Mouse (Mus musculus) hematopoietic stem cell, adult 5-6 weeks (primary cell): Measurements from ENCODE around the gene Adamts7. TPM values are rescaled to one million over a fixed set of nuclear protein-coding genes. Genes with fewer than 3 reads are reported as not detected.

ENCODE experiments used
- ATAC-seq, 2 experiments: fragments of 125-278 bp in 1 of 2; replicated peaks in 1 of 2; 2 replicates each; pipeline ENCODE4 v1.8.0; 2016 to 2017; ENCODE audit warnings: inconsistent platforms in 2 of 2, mild to moderate bottlenecking in 2 of 2, moderate number of reproducible peaks in 2 of 2, low read depth in 1 of 2, moderate TSS enrichment in 1 of 2; ENCODE audit not compliant: low FRiP score in 2 of 2, poor library complexity in 2 of 2, severe bottlenecking in 2 of 2, insufficient read depth in 1 of 2, low TSS enrichment in 1 of 2
- total RNA-seq: library from RNA; stranded (forward); fragments of 172-1452, 232-1000 nt; gene quantifications from 2 replicates; pipeline ENCODE4 v1.2.3, GENCODE M21; 2017

Adamts7 gene
- total RNA-seq, 1 experiment from 2014 or later, result not detected

GRCm38 (mm10) chr9:90242291-90242690 is 79.4 kb downstream of the Adamts7 start:
- ATAC-seq, result no peak

DNA sequence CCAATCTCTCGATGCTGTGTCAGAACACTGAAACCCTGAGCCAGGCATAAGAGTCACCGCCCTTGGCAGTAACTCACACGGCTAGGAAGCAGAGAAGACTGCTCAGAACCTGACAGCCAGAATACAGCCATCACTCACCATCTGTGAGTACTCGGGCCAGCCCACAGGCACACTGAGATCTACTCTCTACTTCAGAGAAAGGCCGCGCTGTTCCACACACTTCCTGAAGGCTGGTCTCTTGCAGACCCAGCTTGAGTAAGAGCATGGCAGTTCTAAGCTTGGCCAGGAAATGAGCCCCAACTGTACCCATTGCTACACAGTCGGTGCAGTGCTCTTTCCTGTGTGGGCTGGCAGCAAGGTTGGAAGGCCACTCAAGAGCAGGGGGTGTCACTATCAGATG is 80.0 kb downstream of the Adamts7 start:
- peak; percentile 59 to 72 for ATAC-seq

GRCm38 (mm10) chr9:90244301-90245151 is 81.7 kb downstream of the Adamts7 start:
- peak; percentile 9 to 41; a peak in 3 of 4 replicates for ATAC-seq

DNA sequence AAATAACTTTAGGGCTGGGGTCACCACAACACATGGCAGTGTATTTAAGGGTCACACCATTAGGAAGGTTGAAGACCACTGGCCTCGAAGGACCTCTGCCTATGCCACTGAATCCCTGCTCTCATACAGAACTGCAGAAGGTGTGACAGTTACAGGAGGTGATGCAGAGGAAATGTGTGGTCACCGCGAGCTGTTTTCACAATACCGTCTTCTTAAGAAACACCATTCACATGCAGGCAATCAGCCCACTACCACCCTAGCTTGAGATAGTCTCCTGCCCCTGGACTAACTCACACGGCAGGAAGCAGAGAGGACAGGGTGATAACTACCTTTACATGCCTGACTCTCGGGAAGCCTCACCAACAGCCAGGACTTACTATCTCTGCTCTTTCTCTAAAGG is 82.3 kb downstream of the Adamts7 start:
- peak; percentile 28 to 40; a peak in 3 of 4 replicates for ATAC-seq

- no peak for ATAC-seq
Observed at GRCm38 (mm10) chr9:90245781-90246180, 82.9 kb downstream of the Adamts7 start.

DNA sequence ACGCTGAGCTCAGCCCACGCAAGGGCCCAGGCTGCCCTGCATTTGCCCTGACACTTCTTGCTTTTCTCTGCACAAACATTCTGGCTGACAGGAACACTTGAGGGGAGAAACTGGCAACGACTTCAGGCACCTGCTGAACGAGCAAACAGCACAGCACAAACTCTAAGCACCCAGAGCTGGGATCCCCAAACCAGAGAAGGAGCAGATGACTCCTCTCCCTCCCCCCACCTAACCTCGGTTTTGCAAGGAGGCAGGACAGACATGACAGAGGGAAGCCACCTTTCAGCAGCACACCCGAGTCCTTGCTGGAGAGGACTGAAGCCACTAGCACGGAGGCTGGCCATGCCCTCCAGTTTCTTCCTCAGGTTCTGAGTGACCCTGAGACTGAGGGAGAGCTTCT is 84.4 kb downstream of the Adamts7 start:
- ATAC-seq, result no peak

DNA sequence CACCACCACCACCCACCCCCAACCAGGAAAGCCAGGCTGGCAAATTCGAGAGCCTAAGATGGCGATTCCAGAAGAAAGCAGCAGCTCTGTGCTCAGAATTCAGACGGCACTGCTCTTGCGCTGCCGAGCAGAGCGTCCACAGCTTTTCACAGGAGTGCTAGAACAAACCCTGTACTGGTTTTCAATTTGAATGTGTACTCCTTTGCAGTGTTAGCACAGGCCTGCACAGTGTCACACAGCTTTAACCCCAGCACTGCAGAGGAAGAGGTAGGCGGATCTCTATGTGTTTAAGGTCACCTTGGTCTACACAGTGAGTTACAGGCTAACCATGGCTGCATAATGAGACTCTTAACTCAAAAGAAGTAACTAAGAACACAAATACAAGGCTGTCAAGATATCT is 85.5 kb downstream of the Adamts7 start:
- no peak for ATAC-seq

DNA sequence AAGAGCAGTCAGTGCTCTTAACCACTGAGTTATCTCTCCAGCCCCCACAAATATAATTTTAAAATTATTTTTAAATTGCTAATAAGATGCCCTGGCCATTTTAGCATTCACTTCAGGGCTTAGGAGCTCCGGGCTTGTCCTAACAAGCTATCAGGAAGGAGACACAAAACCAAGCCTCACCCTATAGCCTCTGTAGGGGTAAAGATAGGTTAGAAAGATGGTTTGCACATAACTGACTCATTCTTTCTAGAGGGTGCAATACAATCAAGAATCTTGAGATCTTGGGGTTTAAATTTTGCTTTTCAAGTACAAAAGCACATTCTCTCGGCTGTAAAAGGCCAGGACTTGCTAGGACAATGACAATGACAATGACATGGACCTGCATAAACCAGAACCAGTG is 86.2 kb downstream of the Adamts7 start:
- ATAC-seq, result no peak

GRCm38 (mm10) chr9:90250141-90250775 is 87.4 kb downstream of the Adamts7 start:
- ATAC-seq, result peak; percentile 30 to 35; a peak in 2 of 4 replicates

DNA sequence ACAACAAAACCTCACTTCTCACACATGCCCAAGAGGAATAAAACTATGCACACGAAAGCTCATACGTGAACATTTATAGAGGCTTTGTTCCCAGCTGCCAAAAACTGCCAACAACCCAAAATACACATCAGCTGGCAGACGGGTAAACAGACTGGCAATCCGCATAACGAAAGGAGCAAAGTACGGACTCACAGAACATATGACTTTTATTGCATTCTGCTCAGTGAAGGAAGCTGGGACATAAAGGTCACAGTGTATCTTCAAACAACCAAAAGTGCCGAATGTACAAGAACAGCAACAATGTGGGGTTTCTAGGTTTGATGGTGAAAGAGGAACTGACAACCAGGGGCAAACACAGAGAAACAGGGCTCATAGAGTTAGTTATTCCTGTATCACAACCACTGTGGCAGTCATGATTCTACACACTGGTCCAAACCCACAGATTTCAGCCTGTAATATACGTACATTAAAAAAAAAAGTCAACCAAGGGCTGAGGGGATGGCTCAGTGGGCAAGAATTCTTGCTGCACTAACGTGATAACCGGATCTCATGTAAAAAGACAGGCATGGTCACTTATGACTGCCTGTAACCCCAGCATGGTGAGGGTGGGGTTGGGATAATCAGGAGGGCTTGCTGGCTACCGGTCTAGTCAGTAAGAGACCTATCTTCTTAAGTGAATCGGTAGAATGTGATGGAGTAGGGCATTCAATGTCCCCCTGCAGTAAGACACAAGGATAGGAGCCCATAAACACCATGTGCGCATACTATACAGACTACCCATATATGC is 88.3 kb downstream of the Adamts7 start:
- ATAC-seq, result peak; percentile 24 to 30; a peak in 2 of 4 replicates

GRCm38 (mm10) chr9:90253181-90253580 is 90.3 kb downstream of the Adamts7 start:
- ATAC-seq, result no peak

DNA sequence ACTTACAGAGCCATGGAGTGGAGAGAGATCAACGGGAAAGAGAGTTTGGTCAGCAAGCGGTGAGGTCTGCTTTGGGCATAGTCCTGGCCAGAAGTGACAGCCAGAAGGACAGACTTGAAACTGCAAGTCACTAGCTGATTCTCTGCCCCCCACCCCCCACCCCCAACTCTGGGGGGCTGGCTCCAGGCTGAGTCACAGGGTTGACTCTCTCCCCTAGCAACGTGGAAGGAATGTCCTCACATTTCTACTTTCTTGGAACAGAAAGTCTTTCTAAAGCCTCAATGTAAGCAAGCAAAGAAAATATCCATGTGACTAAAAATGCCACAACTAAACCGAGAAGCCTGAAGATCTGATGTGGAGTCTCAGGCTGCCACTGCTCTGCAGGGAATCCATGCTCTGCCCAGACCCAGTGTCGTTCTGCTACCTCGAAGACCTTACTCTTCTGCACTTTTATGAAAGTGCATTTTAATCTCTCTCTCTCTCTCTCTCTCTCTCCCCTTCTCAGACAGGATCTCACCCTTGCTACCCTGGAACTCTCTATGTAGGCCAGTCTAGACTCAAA is 93.1 kb downstream of the Adamts7 start:
- no peak for ATAC-seq

DNA sequence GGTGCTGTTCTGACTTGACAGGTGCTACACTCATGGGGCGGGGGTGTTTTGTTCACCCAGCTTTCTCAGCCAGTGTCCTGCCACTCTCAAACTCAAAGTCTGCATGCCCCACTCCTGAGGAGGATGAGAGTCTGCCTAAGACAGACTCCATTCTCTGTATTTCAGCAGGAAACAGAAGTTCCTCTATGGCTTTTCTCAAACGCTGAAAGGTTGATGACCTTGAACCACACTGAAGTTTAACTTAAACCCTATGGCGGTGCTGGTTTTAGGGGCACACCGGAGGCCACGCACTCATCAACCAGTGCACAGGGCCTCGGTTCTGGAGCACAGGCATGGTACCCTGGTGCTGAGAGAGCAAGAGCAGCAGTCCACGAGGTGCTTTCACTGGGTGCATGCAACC is 94.4 kb downstream of the Adamts7 start:
- peak; percentile 40 to 61 for ATAC-seq

Other genes with a start within 250 kb of the Adamts7 start
- 11.7 and 24.2 TPM in 2 replicates for gene Ctsh, start 108.9 kb upstream of the Adamts7 start, total RNA-seq
- 276 and 334 TPM in 2 replicates for gene Morf4l1, start 48.3 kb upstream of the Adamts7 start, total RNA-seq
- 29.5 and 30.9 TPM in 2 replicates for gene Tbc1d2b, start 107.7 kb downstream of the Adamts7 start, total RNA-seq